Mouse (Mus musculus): ENCODE measurements around the gene Dglucy.

Dglucy gene

DNA sequence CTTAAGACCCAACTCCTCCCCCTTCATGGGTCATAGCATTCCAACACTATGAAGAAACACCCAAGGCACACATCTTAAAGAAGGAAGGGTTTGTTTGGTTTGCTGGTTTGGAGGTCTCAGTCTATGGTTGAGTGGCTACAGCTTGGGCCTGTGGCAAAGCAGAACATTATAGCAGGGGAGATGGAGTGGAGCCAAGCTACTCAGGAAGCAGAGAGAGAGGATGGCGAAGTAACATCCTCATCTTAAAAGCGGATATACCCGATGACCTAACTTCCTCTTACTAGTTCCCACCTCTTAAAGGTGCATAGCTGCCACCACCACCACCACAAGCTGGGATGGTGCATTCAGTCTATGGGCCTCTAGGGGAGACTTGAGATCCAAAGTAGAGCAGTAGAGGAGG is 58.4 kb downstream of the Dglucy start:
- in situ Hi-C loops (cut with MboI; ENCODE audit: unreplicated experiment in 2 of 2), result no loop called here

- in situ Hi-C loops (cut with MboI; ENCODE audit: unreplicated experiment in 2 of 2), result no loop called here
Observed at GRCm38 (mm10) chr12:100839079-100839600, 60.3 kb downstream of the Dglucy start.

- in situ Hi-C loops (cut with MboI; ENCODE audit: unreplicated experiment in 2 of 2), result loop anchor here (5.0 to 10.0 kb wide), 8 partner anchors 118 to 713 kb away; no protein-coding TSS in a partner anchor
Observed at GRCm38 (mm10) chr12:100839926-100840325, 61.1 kb downstream of the Dglucy start.

DNA sequence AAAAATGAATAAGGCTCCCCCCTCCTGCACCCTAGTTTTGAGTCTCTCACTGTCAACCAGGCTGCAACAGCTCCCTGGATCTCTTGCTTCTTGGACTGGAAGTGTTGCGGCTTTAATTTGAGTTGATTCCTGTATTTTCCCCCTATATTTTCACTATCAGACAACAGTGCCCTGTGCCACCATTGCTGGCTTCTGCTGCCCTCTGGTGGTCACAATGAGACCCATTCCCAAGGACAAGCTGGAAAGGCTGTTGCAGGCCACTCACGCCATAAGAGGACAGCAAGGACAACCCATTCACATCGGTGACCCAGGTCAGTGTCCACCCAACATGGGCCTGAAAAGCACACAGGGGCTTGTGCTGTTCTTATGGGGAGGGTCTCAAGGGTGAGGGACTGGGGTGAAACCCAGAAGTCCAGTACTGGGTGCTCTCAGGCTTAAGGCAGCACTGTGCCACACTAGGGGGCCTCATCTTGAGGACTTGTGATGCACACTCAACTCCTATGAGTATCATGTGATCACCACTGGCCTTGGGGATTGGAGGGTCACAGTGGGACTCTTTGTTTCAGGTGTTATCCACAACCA is 62.4 kb downstream of the Dglucy start:
- in situ Hi-C loops (cut with MboI; ENCODE audit: unreplicated experiment in 2 of 2), result loop anchor here (5.0 to 10.0 kb wide), 8 partner anchors 119 to 714 kb away; no protein-coding TSS in a partner anchor

GRCm38 (mm10) chr12:100843171-100843570 is 64.3 kb downstream of the Dglucy start:
- in situ Hi-C loops (cut with MboI; ENCODE audit: unreplicated experiment in 2 of 2), result loop anchor here (5.0 to 10.0 kb wide), 8 partner anchors 121 to 716 kb away; no protein-coding TSS in a partner anchor

DNA sequence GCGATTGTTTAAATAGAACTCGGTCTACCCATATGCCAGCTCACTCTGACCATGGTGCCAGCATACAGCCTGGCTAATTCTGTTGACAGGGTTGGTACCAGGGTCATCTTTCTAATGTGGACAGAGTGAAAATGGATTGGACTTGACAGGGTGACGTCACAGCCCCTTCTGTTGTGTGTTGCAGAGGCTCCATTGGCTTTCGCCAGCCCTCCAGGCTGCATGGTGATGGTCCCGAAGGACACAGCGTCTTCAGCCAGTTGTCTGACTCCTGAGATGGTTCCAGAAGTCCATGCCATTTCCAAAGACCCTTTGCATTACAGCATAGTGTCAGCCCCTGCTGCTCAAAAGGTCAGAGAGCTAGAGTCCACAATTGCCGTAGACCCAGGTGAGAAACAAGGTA is 65.7 kb downstream of the Dglucy start:
- in situ Hi-C loops (cut with MboI; ENCODE audit: unreplicated experiment in 2 of 2), result loop anchor here (5.0 to 10.0 kb wide), 8 partner anchors 122 to 717 kb away; no protein-coding TSS in a partner anchor

- in situ Hi-C loops (cut with MboI; ENCODE audit: unreplicated experiment in 2 of 2), result loop anchor here (10.0 kb wide), 4 partner anchors 241 to 711 kb away; no protein-coding TSS in a partner anchor
Observed at GRCm38 (mm10) chr12:100845829-100846228, 67.0 kb downstream of the Dglucy start.

DNA sequence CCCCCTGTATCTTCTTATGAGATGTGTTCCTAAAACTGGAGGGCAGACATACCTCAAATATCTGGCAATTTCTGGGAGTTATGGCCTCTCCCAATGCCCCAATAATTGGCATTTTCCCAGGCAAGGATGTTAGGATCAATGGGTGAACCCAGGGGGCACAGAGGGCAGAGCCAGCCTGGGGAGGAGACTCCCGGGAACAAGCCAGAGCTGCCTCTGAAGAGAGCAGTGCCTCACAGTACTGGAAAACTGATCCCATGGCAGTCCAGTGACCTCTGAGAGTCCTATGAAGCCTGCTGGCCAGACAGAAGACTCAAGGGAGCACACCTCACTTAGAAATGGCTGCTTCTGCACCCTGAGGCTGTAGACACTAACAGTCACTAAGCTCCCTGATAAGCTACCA is 67.7 kb downstream of the Dglucy start:
- in situ Hi-C loops (cut with MboI; ENCODE audit: unreplicated experiment in 2 of 2), result loop anchor here (10.0 kb wide), 4 partner anchors 242 to 712 kb away; no protein-coding TSS in a partner anchor

- in situ Hi-C loops (cut with MboI; ENCODE audit: unreplicated experiment in 2 of 2), result loop anchor here (10.0 kb wide), 4 partner anchors 243 to 713 kb away; no protein-coding TSS in a partner anchor
Observed at GRCm38 (mm10) chr12:100847437-100848080, 68.7 kb downstream of the Dglucy start.

DNA sequence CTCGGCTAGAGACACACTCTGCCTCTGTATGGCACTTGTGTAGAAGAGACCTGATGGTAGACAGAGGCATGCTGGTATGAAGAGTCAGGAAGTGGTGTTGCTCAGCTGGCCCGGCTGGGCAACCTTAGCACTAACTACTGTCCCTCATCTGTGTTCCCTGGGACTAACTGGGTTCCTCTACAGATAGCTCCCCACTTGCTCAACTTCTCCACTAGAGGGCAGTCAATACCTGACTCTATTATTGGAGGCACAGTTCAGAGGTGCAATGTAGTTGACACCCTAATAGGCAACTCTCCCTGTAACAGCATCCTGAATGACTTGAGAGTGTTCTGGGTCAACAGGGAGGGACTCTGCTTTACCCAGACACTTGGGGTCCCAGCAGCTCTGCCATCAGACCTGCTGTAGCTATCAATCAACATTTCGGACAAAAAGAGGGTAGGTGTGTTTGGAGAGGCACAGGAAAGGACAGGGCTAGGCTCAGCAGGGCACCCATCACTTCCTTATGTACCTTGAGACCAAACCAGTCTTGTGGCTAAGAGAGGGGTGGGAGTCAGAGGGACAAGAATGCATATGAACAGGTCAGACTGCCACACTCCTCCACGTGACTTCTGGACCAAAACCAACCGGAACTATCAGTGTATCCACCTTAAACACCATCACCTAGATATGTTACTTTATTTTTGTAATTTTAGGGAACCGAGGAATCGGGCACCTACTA is 70.7 kb downstream of the Dglucy start:
- in situ Hi-C loops (cut with MboI; ENCODE audit: unreplicated experiment in 2 of 2), result loop anchor here (5.0 to 10.0 kb wide), 7 partner anchors 78 to 715 kb away; no protein-coding TSS in a partner anchor

GRCm38 (mm10) chr12:100852370-100852769 is 73.5 kb downstream of the Dglucy start:
- in situ Hi-C loops (cut with MboI; ENCODE audit: unreplicated experiment in 2 of 2), result loop anchor here (5.0 to 10.0 kb wide), 3 partner anchors 75 to 185 kb away; no protein-coding TSS in a partner anchor

- in situ Hi-C loops (cut with MboI; ENCODE audit: unreplicated experiment in 2 of 2), result loop anchor here in 1 of 2 experiments (10.0 kb wide), 1 partner anchor 178 kb away; no protein-coding TSS in a partner anchor
Observed at GRCm38 (mm10) chr12:100856337-100856736, 77.5 kb downstream of the Dglucy start.

- in situ Hi-C loops (cut with MboI; ENCODE audit: unreplicated experiment in 2 of 2), result loop anchor here in 1 of 2 experiments (10.0 kb wide), 1 partner anchor 177 kb away; no protein-coding TSS in a partner anchor
Observed at GRCm38 (mm10) chr12:100857791-100858190, 78.9 kb downstream of the Dglucy start.

- in situ Hi-C loops (cut with MboI; ENCODE audit: unreplicated experiment in 2 of 2), result no loop called here
Observed at GRCm38 (mm10) chr12:100862272-100862671, 83.4 kb downstream of the Dglucy start.

- in situ Hi-C loops (cut with MboI; ENCODE audit: unreplicated experiment in 2 of 2), result no loop called here
Observed at GRCm38 (mm10) chr12:100862856-100863446, 84.1 kb downstream of the Dglucy start.

GRCm38 (mm10) chr12:100865072-100865471 is 86.2 kb downstream of the Dglucy start:
- in situ Hi-C loops (cut with MboI; ENCODE audit: unreplicated experiment in 2 of 2), result no loop called here

GRCm38 (mm10) chr12:100865509-100866078 is 86.7 kb downstream of the Dglucy start:
- in situ Hi-C loops (cut with MboI; ENCODE audit: unreplicated experiment in 2 of 2), result no loop called here

DNA sequence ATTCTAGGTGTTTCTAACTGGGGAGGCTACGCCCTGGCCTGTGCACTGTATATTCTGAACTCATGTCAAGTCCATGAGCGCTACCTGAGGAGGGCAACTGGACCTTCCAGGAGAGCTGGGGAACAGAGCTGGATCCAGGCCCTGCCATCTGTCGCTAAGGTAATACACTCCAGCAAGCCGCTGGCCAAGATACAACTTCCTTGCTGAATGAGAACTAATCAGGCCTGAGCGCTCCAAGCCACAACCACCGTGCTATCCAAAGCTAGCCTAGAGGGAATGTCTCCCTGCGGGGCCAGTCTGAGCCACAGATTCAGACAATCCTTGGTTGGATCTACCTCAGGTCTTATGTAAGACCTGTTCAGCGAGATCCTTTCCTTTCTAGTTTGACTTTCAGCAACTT is 88.2 kb downstream of the Dglucy start:
- in situ Hi-C loops (cut with MboI; ENCODE audit: unreplicated experiment in 2 of 2), result no loop called here

DNA sequence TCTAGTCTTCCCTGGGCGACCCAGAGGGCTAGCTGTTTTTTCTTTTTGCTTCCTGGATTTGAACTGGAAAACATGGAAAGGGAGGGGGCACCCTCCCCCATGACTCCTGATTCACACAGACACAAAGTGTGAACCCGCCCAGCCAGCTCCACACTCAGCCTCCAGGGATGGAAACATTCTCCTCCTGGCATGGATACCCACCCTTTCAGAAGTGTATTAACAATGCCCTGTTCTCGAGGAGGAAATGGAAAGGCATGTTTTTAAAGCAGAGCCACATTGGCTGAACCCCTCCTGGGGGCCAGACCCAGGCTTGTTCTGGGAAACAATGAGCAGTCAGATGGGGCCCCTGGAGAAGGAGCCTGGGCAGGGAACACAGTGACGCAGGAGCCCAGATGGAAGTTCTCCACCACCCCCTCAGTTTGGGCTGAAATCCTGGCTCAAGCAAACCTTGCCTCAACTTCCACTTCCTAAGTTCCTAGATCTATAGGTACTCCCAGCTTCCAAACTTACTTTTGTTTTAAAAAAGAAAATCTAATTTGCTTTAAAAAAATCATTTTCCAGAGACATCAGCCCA is 89.3 kb downstream of the Dglucy start:
- in situ Hi-C loops (cut with MboI; ENCODE audit: unreplicated experiment in 2 of 2), result no loop called here

GRCm38 (mm10) chr12:100871234-100871633 is 92.4 kb downstream of the Dglucy start:
- in situ Hi-C loops (cut with MboI; ENCODE audit: unreplicated experiment in 2 of 2), result no loop called here
